Mouse (Mus musculus): ENCODE data around the gene Sept9.
"Not testable (repeated sequence)": the region's sequence is repeated elsewhere in the genome, so short reads cannot be mapped to it uniquely, and the experiment has no call there.

Sept9 gene

DNA sequence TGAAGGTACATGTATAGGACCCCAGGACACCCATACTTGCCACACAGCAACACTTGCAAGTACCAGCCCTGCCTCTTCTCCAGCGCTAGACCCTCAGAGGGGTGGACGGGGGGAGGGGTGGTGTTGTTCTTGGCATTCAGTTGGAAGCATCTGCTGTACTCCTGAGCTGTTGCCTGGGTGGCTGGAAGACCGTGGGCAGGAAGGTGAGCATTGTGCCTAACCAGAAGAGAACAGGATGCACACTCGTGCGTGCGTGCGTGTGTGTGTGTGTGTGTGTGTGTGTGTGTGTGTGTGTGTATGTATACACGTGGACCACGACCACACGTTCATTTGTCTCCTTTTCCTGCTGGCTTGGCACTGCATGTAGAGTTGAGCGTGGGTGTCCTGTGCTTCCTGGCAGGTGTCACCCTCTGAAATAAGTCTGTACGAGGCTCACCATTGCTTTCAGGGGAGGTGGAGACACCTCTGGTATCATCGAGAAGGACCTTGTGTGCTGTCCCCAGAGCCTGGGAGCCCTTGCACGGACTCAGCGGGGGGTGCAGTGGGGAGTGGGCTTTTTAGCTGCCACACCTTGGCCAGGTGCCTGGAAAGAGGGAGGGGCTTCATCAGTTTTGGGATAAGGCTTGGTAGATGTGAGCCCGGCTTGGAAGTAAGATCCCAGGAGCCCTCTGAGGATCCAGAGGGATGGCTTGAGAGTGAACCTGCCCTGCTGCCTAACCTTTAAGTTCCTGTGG, 127.6 kb downstream of the Sept9 start:
- DNase-seq (ENCODE audit: low spot score): peak; percentile 86

DNA sequence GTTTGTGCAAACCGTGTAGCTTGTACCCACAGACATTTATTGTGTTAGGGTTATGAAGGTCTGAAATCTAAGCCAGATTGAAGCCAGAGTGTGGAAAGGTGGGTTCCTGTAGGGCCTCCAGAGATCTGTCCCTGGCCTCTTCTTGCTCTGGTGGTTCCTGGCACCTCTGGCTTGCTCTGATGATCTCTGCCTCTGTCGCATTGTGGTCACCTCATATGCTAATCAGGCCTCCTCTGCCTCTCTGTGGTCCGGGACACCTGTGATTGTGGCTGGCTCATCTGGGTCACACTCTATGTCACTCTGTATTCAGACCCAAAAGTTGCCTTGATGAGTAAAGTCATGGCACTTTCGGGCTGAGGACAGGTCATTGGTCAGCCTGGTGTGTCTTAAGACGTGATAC, 128.2 kb downstream of the Sept9 start:
- peak; percentile 53 for DNase-seq (ENCODE audit: low spot score)

DNA sequence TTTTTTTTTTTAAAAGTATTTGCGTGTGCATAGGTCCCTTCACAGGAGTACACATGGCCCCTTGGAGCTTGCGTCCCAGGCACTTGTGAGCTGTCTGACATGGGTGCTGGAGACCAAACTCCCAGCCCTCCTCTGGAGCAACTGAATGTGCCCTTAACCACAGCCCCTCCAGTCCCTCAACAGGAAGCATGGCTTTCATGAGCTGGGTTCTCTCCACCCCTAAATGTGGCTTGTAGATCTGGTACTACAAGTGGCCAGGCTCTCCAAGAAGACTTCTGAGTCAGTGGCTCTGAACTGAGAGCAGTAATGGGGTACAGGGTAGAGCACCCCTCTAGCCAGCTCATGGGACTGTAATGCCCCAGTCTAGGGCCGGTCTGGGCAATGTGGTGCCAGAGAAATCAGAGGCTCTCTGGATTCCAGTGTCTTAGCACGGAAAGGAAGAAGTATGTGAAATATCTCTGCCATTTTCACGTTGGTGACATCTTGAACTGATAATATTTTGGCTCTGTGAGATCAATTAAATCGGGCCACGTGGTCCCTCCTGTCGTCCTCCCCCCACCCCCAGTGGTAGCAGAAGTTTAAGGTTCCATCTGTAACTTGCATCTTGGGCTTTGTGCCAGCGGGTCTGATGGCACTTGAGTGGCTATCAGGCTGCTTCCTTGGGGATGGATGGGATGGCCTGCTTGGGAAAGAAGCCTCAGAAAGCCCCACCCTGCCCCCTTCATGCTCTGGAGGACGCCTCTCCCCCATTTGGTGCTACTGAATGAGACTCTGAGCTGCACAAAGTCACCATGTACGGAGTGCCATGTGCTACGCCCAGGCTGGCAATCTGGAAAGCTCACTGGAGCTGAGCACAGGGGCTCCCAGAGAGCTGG, 130.9 kb downstream of the Sept9 start:
- no peak for DNase-seq (ENCODE audit: low spot score)

DNA sequence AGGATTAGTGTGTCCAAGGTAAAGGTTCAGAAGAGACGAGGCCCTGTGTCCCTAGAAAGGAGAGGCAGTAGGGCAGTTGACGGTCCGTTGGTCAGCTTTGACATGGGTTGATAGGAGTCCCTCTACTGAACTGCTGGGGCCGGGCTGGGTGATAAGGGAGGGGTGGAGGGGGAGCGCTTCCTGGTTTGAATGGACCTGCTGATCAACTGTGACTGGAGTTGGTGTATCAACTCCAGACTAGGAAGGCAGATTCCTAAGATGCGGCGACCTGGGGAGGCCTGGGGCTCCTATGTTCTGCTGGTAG, 131.4 kb downstream of the Sept9 start:
- DNase-seq (ENCODE audit: low spot score): no peak

DNA sequence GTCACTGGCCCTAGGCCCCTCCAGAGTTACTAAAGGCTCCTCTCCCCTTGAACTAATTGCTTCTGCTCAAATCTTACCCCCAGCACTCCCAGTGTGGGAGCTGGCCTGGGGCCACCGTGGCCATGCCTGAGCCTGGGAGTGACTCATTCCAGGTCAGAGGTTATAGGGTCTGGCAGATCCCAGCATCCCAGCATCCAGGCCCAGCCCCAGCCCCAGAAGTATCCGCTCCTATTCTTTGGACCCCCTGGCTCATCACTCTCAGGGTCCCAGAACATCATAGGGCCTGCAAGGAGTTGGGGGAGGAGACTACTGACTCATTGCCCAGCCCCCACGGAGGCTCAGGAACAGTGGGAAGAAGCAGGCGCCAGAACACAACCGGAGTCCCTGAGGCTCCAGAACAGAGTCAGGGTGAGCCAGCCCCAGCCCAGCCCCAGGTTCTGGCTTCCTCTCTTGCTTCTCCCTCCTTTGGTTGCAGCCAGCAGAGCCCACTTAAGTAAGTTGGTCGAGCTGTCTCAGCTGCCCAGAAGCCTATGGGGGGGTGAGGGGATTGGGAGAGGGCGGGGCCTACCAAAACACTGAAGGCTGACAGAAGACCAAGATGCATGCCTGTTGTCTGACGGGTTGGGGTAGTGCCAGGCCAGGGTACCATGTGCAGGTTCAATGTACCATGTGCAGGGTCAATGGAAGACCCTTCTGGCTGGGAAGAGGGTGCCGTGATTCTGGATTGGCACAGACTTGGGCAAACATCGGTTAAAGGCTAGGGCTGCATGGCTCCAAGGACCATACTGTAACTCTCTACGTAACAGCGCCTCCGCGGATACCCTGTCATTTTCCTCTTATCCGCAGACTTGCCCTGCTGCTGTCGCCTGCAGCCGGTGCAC, 132.1 kb downstream of the Sept9 start:
- no peak for DNase-seq (ENCODE audit: low spot score)

DNA sequence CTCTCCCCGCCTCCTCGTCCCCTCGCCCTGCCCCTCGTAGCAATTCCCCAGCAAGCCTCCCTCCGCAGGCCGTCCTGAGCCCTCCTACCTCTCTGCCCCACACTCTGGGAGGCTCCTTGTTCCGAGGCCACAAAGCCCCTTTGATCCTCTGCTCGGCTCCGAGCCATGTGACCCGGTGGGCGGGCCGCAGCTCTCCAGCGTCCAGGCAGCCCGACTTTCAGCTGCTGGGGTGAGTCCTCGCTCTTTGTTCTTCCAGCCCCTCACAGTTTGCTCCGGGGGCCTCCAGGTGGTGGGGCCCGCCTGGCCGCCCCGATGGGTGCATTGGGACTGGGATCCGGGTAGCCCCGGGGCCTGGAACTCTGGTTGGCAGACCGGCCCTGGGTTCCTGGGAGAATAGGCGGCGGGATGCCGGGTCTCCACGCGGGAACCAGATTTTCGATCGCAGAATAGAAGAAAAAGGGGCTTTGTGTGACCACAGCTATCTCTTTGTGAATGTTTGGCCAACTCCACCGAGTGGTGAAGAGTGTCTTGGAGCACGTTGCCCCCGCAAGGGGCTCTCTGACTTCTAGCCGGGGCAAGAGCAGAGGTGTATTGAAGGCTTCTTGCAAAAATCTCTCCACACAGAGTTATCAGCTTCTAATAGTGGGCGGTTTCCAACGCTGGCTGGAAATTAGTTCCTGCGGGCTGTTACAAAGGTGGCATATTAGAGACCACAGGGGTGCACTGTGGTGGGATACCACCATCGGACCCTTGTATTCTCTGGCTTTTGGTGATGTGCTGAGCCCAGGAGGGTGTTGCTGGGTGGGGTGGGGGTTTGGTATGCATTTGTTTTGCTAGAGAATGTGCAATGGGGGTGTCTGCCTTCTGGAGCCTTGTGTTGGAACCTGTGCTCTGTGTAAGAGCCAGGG, 133.0 kb downstream of the Sept9 start:
- peak; percentile 66 for DNase-seq (ENCODE audit: low spot score)

DNA sequence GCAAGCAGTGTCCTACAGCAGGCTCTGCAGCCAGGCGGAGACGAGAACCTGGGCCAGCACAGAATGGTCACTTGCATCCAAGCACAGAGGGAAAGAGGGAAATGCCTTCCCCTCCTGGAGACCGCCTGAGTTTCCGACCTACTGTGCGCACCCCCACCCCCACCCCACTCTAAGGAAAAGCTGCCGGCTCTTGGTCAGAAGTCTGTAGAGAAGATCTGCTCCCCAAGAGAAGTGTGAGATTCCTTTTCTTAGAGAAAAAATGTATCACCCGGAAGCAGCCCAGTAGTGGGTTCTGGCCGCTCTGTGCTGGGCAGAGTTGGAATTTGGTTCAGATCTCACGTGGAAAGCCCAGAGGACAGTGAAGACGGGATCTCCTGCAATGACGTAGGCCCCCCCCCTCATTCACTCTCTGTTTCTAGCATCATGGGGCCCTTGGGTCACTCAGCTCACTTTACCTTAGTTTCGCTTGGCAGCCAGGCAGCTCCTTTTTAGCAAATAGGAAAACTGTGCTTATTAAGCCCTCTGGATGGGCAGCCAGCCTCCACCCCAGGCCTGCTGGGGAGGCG, 133.8 kb downstream of the Sept9 start:
- DNase-seq (ENCODE audit: low spot score): no peak

DNA sequence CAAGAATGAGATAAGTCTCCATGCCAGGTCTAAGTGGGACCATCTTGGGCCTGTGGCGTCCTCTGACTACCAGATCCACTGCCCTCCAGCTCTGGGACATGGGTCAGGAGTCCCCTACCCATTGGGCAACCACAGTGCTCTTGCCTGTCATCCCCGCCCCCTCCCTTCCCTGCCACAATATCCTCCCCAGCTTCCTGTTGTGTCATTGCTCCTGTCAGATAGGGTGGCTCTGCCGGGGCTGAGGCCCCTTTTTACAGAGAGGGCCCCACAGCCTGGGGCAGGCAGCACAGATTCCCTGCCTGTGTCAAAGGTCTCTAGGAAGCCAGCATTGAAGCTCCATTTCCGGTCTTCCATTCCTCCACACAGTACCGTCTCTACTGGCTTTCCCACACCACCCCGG, 134.6 kb downstream of the Sept9 start:
- DNase-seq (ENCODE audit: low spot score): peak; percentile 76

DNA sequence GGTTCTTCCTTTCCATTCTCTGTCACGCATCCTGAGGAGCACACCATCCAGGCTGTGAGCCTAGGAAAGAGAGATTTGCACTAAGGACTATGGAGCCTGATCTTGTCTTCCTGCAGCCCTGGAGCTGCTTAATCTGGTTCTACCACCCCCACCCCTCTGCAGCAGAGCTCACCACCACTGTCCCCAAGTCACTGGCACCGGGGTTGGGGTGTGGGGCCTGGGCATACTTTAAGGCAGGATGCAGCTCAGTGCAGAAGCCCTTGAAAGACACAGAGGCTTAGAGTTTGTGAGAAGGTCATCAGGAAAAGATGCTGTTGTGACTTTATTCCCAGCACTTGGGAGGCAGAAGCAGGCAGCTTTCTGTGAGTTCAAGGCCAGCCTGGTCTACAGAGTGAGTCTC, 135.7 kb downstream of the Sept9 start:
- DNase-seq (ENCODE audit: low spot score): peak; percentile 42

DNA sequence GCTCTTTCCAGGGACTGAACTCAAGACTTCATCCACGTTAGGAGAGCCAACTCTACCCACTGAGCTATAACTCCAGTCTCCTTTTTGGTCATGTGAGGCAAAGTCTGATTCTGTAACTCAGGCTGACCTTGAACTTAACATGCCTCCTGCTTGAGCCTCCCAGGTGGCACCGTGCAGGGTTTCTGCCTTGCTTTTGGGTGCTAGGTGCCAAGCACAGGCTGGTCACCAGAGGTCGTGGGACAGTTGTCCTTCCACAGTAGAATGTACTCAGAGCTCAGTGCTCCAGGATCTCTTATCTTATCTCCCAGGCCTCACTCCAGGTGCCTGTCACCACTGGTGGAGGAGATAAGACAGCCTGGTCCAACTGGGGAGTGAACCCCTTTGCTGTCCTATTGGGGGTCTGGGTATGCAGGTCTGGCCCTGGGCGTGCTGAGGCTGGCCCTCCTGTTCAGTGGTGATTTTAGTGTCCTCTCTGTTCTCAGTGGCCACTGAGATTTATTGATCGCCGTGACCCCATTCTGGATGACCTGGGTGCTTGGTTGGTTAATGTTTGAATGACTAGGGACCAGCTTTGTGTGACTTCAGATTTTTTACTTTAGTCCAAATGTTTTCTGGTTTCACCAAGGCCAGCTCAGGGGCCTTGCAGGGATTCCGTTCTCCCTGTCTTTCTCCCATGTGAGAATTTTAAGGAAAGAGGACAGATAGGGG, 136.8 kb downstream of the Sept9 start:
- no peak for DNase-seq (ENCODE audit: low spot score)

DNA sequence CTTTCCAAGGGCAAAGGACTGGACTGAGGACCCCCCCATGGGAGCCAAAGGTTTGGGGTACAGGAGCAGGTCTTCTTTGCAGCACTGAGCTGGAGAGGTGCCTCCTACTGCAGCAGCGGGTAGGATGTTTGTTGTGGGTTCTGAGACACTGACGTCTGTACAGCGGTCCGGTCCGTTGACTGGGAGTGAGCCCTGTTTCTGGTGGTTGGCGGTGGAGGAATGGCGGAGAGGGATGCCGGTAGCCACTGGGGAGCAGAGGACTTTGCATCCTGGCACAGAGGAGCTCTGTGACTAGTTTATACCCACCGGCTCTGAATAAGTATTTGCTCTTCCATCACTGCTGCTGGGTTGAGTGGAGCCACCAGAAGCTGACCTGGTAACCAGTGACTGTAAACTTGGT, 138.3 kb downstream of the Sept9 start:
- peak; percentile 64 for DNase-seq (ENCODE audit: low spot score)

DNA sequence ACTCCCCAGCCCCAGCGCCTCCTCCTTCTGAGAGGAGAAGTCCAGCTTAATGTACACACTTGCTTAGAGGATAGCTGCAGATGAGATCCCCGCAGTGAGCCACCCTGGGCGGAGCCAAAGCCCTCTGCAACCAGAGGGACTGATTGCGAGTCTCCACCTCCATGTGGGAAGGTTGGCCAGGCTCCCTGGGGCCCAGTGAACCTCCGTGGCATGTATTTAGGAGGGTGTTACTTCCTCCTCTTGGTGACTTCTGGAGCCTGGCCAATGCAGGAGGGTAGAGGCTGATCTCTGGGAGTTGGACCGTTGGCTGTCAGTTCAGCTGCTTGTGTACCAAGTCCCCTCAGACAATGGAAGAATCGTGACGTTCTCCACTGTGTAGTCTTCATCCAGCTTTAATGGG, 139.0 kb downstream of the Sept9 start:
- DNase-seq (ENCODE audit: low spot score): no peak

DNA sequence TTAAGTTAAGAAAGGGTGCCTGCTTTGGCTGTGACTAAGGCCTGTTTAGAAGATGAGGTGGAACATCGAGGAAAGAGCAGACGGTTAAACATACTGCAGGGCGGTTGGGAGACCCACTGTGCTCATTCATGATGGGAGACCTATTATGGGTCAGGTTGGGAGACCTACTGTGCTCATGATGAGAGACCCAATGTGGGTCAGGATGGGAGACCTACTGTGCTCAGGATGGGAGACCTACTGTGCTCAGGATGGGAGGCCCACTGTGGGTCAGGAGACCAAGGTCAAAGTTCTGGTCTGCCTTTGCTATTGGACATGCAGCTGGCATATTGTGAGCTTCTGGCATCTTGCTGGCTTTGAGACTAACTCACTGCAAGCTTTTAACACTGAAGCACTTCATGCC, 139.6 kb downstream of the Sept9 start:
- DNase-seq (ENCODE audit: low spot score): no peak

DNA sequence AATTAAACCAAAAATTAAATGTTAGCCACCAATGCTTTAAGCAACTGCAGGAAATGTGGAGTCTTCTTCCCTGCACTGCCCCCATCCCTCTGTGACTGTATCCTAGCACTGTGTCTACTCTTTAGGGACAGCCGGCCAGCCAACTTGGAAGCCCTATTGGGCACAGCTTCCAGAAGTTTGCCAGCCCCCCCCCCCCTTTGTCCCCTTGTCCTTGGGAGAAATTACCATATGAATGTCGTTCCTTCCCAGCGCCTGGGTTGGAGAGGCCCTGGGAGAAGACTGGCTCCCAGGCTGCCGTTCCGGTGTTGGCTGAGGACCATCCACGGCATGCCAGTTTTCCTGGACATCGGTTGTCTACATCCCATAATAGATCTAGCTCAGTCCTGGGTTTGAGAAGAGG, 141.8 kb downstream of the Sept9 start:
- DNase-seq (ENCODE audit: low spot score): no peak

DNA sequence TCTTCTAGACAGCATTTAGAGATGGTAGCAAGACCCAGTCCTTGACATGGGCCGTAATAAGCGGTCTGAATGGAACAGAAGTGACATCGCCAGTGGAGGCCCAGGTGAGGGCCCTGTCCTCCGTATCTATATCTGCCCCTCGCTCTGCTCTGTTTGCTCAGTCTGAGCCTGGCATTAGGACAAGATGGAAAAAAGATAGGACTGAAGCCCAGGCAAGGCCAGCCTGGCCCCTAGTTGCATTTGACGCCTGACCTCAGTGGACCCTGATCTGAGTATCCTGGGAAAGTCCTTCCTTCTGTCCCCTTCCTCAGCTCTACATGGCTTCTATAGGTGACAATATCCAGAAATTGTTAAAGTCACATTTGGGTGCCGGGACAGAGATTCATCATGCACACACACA, 142.6 kb downstream of the Sept9 start:
- no peak for DNase-seq (ENCODE audit: low spot score)

DNA sequence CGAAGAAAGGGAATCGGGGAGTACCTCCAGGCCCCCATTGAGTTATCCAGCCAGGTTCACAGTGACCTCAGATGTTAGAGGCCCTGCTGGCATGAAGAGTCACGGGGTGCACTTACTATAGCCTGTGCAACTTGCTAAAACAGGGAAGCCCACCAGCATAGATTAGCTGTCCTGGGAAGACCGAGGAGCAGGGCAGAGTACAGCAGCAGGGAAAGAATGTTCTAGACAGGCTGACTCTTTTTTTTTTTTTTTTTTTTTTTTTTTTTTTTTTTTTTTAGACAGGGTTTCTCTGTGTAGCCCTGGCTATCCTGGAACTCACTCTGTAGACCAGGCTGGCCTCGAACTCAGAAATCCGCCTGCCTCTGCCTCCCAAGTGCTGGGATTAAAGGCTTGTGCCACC, 143.0 kb downstream of the Sept9 start:
- DNase-seq (ENCODE audit: low spot score): not testable (repeated sequence)

DNA sequence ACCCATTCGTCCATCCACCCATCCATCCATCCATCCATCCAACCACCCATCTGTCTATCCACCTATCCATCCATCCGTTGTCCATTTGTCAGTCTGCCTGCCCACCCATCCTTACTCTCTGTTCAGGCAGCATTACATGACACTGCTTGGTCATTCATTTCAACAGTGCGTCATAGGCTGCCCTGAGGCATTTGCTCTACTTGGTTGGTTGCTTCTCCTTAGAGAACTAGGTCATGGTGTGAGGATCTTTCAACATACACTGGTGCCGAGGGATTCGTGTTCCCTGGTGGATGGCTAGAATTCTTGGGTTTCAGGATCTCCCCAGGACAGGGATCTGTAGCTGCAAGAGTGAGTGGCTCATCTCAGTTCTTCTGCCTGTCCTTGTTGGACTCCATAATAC, 144.3 kb downstream of the Sept9 start:
- DNase-seq (ENCODE audit: low spot score): no peak

DNA sequence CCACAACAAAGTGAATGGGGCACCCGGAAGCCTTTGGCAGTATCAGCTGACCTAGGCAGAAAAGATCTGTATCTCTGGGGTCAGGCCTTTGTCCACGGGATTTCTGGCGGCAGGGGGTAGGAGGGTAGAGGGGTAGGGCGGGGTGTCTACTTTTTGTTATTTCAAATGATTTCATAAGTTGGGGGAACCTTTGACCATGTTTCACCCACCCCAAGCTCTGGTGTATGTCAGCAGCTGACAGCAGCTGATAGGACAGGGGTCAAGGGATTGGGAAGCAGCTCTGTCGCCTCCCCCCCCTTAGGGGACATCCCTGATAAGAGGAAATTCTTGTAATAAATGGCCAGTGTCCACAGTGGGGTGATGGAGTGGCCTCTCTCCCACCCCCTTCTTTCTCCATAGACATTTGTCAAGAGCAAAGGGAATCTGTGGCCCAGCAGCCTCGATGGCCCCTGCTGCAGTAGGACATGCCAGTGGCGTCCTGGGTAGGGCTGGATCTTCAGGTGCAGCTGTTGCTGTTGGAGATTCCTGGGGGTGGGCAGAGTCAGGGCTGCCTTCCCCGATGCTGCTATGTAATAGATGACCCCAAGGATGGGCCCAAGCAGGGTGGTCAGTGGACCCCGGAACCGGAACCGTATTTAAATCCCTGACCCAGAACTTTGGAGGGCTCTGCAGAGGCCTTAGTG, 145.0 kb downstream of the Sept9 start:
- DNase-seq (ENCODE audit: low spot score): no peak

DNA sequence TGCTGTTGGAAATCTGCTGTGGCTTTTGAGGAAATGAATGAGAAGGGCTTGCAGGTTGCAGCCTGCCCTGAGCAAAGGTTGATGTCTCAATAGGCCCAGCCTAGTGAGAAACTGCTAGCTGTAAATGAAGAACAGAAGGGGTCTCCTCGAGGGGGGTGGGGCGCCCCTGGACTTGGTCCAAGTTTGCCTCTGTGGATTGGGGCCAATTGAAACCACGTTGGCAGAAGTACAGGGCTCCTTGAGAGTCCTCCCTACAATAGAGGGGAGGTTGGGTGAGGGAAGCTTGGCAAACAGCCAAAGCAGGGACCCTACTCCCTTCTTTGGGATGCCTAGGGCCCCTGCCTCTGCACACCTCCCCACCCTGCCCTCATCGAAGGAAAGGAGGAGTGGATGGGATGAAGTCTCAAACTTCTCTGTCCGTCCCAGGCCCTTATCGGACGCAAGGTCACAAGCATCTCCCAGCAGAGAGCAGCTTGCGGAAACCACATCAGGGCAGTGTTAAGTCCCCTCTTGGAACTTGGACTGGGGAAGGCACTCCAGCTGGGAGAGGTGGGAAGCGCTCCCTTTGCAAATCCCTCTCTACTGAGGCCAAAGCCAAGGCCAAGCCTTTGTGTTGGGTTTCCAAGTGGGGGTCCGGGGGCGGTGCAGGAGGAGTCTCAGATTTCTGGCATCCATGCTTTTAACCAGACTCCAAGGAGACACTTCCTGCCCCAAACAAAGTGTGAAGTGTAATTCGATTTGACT, 145.7 kb downstream of the Sept9 start:
- no peak for DNase-seq (ENCODE audit: low spot score)

All from T-cell, adult 2 months (primary cell).